ENCODE assay signal across 8 mouse cellular contexts in genomic region chr19:46042476-46043011, GRCm38 (mm10). TPM values are rescaled to one million over a fixed set of nuclear protein-coding genes. Genes with fewer than 3 reads are reported as not detected.
DNase-seq lines count a peak whose midpoint lies in the region; ATAC-seq and TF ChIP-seq lines count a peak whose summit lies in the region.

No protein-coding gene starts in this region.

- ATAC-seq in intestine, postnatal 0 days = no peak
- ATAC-seq in liver, embryonic 13.5 days (ENCODE audit: low read depth) = peak; percentile 8; the same call in 1 of the 2 replicates

- TF ChIP-seq CTCF in intestine, postnatal 0 days (IDR thresholded peaks at IDR 0.05; ENCODE audit: low read depth) = no peak

- peak overlapping the region; percentile 22; the same call in 1 of the 2 replicates for H3K9ac ChIP-seq in intestine, postnatal 0 days (ENCODE audit: low read depth, low read length)
- peak overlapping the region; percentile 98 for H3K9ac ChIP-seq in liver, embryonic 13.5 days

- peaks cover 19% of the 10 kb centered on the region for H3K4me1 ChIP-seq in intestine, postnatal 0 days (replicated peaks; ENCODE audit: control insufficient read depth, insufficient read depth, low read length)
- peaks cover 90% of the 10 kb centered on the region for H3K4me1 ChIP-seq in liver, embryonic 13.5 days (replicated peaks)

- no peaks in the 10 kb centered on the region for H3K9me3 ChIP-seq in intestine, postnatal 0 days (ENCODE audit: control insufficient read depth)
- H3K9me3 ChIP-seq in liver, embryonic 13.5 days (replicated peaks) = no peaks in the 10 kb centered on the region

- no peaks in the 10 kb centered on the region for H3K36me3 ChIP-seq in intestine, postnatal 0 days (ENCODE audit: control insufficient read depth, insufficient read depth)
- H3K36me3 ChIP-seq in liver, embryonic 13.5 days = no peaks in the 10 kb centered on the region

- H3K4me3 ChIP-seq in intestine, postnatal 0 days (ENCODE audit: low read depth, low read length) = 0 out of 2 replicates have a peak overlapping the region, but pooled peaks have one; percentile 12
- H3K4me3 ChIP-seq in liver, embryonic 13.5 days (replicated peaks) = peak overlapping the region; percentile 88

- H3K4me2 ChIP-seq in intestine, postnatal 0 days (replicated peaks; ENCODE audit: low read depth) = peak overlapping the region; percentile 96
- H3K4me2 ChIP-seq in liver, embryonic 13.5 days = peak overlapping the region; percentile 99

- H3K27ac ChIP-seq in intestine, postnatal 0 days (ENCODE audit: low read depth, low read length) = peak overlapping the region; percentile 54; the same call in 1 of the 2 replicates
- peak overlapping the region; percentile 96 for H3K27ac ChIP-seq in liver, embryonic 13.5 days

- peak; percentile 71 to 73 for DNase-seq in adrenal gland, adult (ENCODE audit: inconsistent age in 2 of 2, low spot score in 1 of 2)
- no peak for DNase-seq in adrenal gland, adult 8-10 months
- DNase-seq in R1 (ENCODE audit: low read depth, low spot score) = peak; percentile 67
- DNase-seq in fibroblast of lung, adult 2 months (ENCODE audit: low read depth) = peak; percentile 47
- DNase-seq in liver, embryonic 13.5 days = peak; percentile 45
- DNase-seq in retina, postnatal 1 day = peak; percentile 92
- no peak for DNase-seq in ovary, postnatal 14 days (ENCODE audit: low spot score)

- WGBS in intestine, postnatal 0 days = 30% methylated on average over 6 of the region's 6 CpGs
- WGBS in liver, embryonic 13.5 days (ENCODE audit: insufficient replicate concordance) = 4% methylated on average over 6 of the region's 6 CpGs

- no peaks in the 10 kb centered on the region for H3K27me3 ChIP-seq in intestine, postnatal 0 days (replicated peaks; ENCODE audit: control insufficient read depth, insufficient read depth, low read length)
- H3K27me3 ChIP-seq in liver, embryonic 13.5 days = peaks cover 23% of the 10 kb centered on the region

RNA-seq across cellular contexts. Expression of gene Pprc1, which starts 2.1 kb away (rescaled TPM):
- total RNA-seq in adrenal gland, adult 8-10 months (2022) = 10 to 100 TPM; 27.8 to 37.8 (median 34.3) TPM
- polyA plus RNA-seq in intestine, postnatal 0 days (2015; fragmentation: Nextera tagmentation; extraction: Ambion mirVana) = 8.3 and 8.8 TPM in 2 replicates
- polyA plus RNA-seq in liver, embryonic 13.5 days (2015; fragmentation: Nextera tagmentation; extraction: Ambion mirVana) = 19.5 and 23.8 TPM in 2 replicates

RNA-seq across cellular contexts. Expression of gene Ldb1, which starts 2.5 kb away (rescaled TPM):
- total RNA-seq in adrenal gland, adult 8-10 months (2022) = 100 to 1,000 TPM in 2 of 4 experiments, 10 to 100 TPM in 2; 55.5 to 115 (median 89.6) TPM
- 31.0 and 35.5 TPM in 2 replicates for polyA plus RNA-seq in intestine, postnatal 0 days (2015; fragmentation: Nextera tagmentation; extraction: Ambion mirVana)
- 31.9 and 34.9 TPM in 2 replicates for polyA plus RNA-seq in liver, embryonic 13.5 days (2015; fragmentation: Nextera tagmentation; extraction: Ambion mirVana)

RNA-seq across cellular contexts. Expression of gene Nolc1, which starts 33.1 kb away (rescaled TPM):
- total RNA-seq in adrenal gland, adult 8-10 months (2022) = 10 to 100 TPM; 43.3 to 47.8 (median 45.5) TPM
- 22.2 and 25.1 TPM in 2 replicates for polyA plus RNA-seq in intestine, postnatal 0 days (2015; fragmentation: Nextera tagmentation; extraction: Ambion mirVana)
- polyA plus RNA-seq in liver, embryonic 13.5 days (2015; fragmentation: Nextera tagmentation; extraction: Ambion mirVana) = 105 and 118 TPM in 2 replicates

RNA-seq across cellular contexts. Expression of gene Hps6, which starts 39.2 kb away (rescaled TPM):
- 10 to 100 TPM; 13.0 to 25.3 (median 19.9) TPM for total RNA-seq in adrenal gland, adult 8-10 months (2022)
- polyA plus RNA-seq in intestine, postnatal 0 days (2015; fragmentation: Nextera tagmentation; extraction: Ambion mirVana) = 5.3 and 5.4 TPM in 2 replicates
- polyA plus RNA-seq in liver, embryonic 13.5 days (2015; fragmentation: Nextera tagmentation; extraction: Ambion mirVana) = 2.7 and 2.9 TPM in 2 replicates

RNA-seq across cellular contexts. Expression of gene Armh3, which starts 44.3 kb away (rescaled TPM):
- 10 to 100 TPM; 19.0 to 27.7 (median 20.8) TPM for total RNA-seq in adrenal gland, adult 8-10 months (2022)
- 9.9 and 10.1 TPM in 2 replicates for polyA plus RNA-seq in intestine, postnatal 0 days (2015; fragmentation: Nextera tagmentation; extraction: Ambion mirVana)
- 4.3 and 5.6 TPM in 2 replicates for polyA plus RNA-seq in liver, embryonic 13.5 days (2015; fragmentation: Nextera tagmentation; extraction: Ambion mirVana)

Comparison
In these comparisons a context has a peak if more than half of its experiments do, and no peak if none do; other contexts are left out.
1. DNase-seq: peak in adrenal gland, adult (2 of 2), R1 (single experiment), fibroblast of lung, adult 2 months (single experiment), liver, embryonic 13.5 days (single experiment) and retina, postnatal 1 day (single experiment); none in adrenal gland, adult 8-10 months (single experiment) and ovary, postnatal 14 days (single experiment).